Mouse (Mus musculus) stomach, embryonic 16.5 days (tissue): ENCODE results near the gene Ano4. TPM values are rescaled to one million over a fixed set of nuclear protein-coding genes. Genes with fewer than 3 reads are reported as not detected.

ENCODE experiments used
- ATAC-seq: fragments of 200-750 bp; cut with Nextera tagmentation; 2 replicates; pipeline ENCODE4 v1.8.0; 2017; ENCODE audit warnings: moderate number of reproducible peaks, moderate TSS enrichment; ENCODE audit not compliant: insufficient read depth, low FRiP score
- H3K27ac ChIP-seq: fragments of 300-500 bp; sonication (generic); 2 replicates; pipeline ENCODE4 v1.5.1; 2014; ENCODE audit warnings: low read length
- H3K27me3 ChIP-seq: fragments of 300-500 bp; sonication (generic); 2 replicates; pipeline ENCODE4 v1.6.1; 2014; ENCODE audit warnings: low read length, control low read depth, mixed read lengths; ENCODE audit not compliant: control insufficient read depth, insufficient read depth
- H3K36me3 ChIP-seq: fragments of 300-500 bp; sonication (generic); 2 replicates; pipeline ENCODE4 v1.6.1; 2014; ENCODE audit warnings: low read length; ENCODE audit not compliant: control insufficient read depth, insufficient read depth
- H3K4me1 ChIP-seq: fragments of 300-500 bp; sonication (generic); 2 replicates; pipeline ENCODE4 v1.6.1; 2014; ENCODE audit warnings: low read length, control low read depth, mixed read lengths; ENCODE audit not compliant: control insufficient read depth, insufficient read depth
- H3K4me2 ChIP-seq: fragments of 300-500 bp; sonication (generic); 2 replicates; pipeline ENCODE4 v1.6.1; 2014; ENCODE audit warnings: low read depth, low read length, mixed read lengths
- H3K4me3 ChIP-seq: fragments of 300-500 bp; sonication (generic); replicated peaks from 2 replicates; pipeline ENCODE4 v1.5.1; 2014; ENCODE audit warnings: mild to moderate bottlenecking, low read length
- H3K9ac ChIP-seq: fragments of 300-500 bp; sonication (generic); 2 replicates; pipeline ENCODE4 v1.6.1; 2014; ENCODE audit warnings: low read length
- H3K9me3 ChIP-seq: fragments of 300-500 bp; sonication (generic); replicated peaks from 2 replicates; pipeline ENCODE4 v1.6.1; 2016; ENCODE audit warnings: low read length, control low read depth; ENCODE audit not compliant: control insufficient read depth
- WGBS: fragments of 180-500 bp; shearing (Covaris S2); extraction: QIAGEN DNeasy Blood & Tissue Kit; methylation state at CpG from one replicate; pipeline ENCODE4 v1.1.7; 2014; 5-methylcytosine and 5-hydroxymethylcytosine counted together
- polyA plus RNA-seq: library from polyadenylated mRNA; unstranded; fragments of >200 nt; fragmentation: Nextera tagmentation; extraction: Ambion mirVana; gene quantifications from 2 replicates; pipeline ENCODE4 v1.2.1, GENCODE M21; 2015

Gene Ano4
- polyA plus RNA-seq, 1 experiment from 2014 or later, result 0.90 TPM

GRCm38 (mm10) chr10:89216078-89216477, 128.5 kb downstream of the Ano4 start:
- Histone ChIP-seq H3K36me3 (no peaks in the 10 kb centered on the region), H3K4me3 (no peak overlapping the region), H3K27me3 (no peaks in the 10 kb centered on the region), H3K27ac (no peak overlapping the region), H3K4me1 (no peaks in the 10 kb centered on the region), H3K4me2 (no peak overlapping the region), H3K9me3 (no peaks in the 10 kb centered on the region), H3K9ac (no peak overlapping the region)
- ATAC-seq, result no peak
- WGBS, result 84% methylated on average over 6 of the region's 6 CpGs

GRCm38 (mm10) chr10:89205858-89206257, 138.7 kb downstream of the Ano4 start:
- Histone ChIP-seq H3K4me3 (no peak overlapping the region), H3K27me3 (no peaks in the 10 kb centered on the region), H3K9ac (no peak overlapping the region), H3K4me1 (no peaks in the 10 kb centered on the region), H3K27ac (no peak overlapping the region), H3K36me3 (no peaks in the 10 kb centered on the region), H3K4me2 (no peak overlapping the region), H3K9me3 (no peaks in the 10 kb centered on the region)
- 46% methylated on average over 2 of the region's 2 CpGs for WGBS
- no peak for ATAC-seq

- H3K4me3 ChIP-seq, result no peak overlapping the region
- H3K27ac ChIP-seq, result no peak overlapping the region
- no peak overlapping the region for H3K4me2 ChIP-seq
- H3K27me3 ChIP-seq, result no peaks in the 10 kb centered on the region
- 87% methylated on average over 10 of the region's 10 CpGs for WGBS
- H3K36me3 ChIP-seq, result no peaks in the 10 kb centered on the region
- no peaks in the 10 kb centered on the region for H3K4me1 ChIP-seq
- no peak overlapping the region for H3K9ac ChIP-seq
- no peak for ATAC-seq
- H3K9me3 ChIP-seq, result no peaks in the 10 kb centered on the region
Measured at GRCm38 (mm10) chr10:89196444-89196843, 148.1 kb downstream of the Ano4 start.

GRCm38 (mm10) chr10:89195068-89195467, 149.5 kb downstream of the Ano4 start:
- Histone ChIP-seq H3K36me3 (no peaks in the 10 kb centered on the region), H3K9ac (no peak overlapping the region), H3K27me3 (no peaks in the 10 kb centered on the region), H3K4me3 (no peak overlapping the region), H3K4me2 (no peak overlapping the region), H3K9me3 (no peaks in the 10 kb centered on the region), H3K27ac (no peak overlapping the region), H3K4me1 (no peaks in the 10 kb centered on the region)
- ATAC-seq, result peak; percentile 33; the same call in 1 of the 2 replicates
- 65% methylated on average over 3 of the region's 3 CpGs for WGBS

GRCm38 (mm10) chr10:89194440-89194839, 150.1 kb downstream of the Ano4 start:
- no peak for ATAC-seq
- 73% methylated on average over 7 of the region's 7 CpGs for whole genome bisulfite sequencing
- H3K4me3 ChIP-seq, result no peak overlapping the region
- no peak overlapping the region for H3K27ac ChIP-seq
- H3K36me3 ChIP-seq, result no peaks in the 10 kb centered on the region
- H3K9me3 ChIP-seq, result no peaks in the 10 kb centered on the region
- H3K4me1 ChIP-seq, result no peaks in the 10 kb centered on the region
- H3K27me3 ChIP-seq, result no peaks in the 10 kb centered on the region
- no peak overlapping the region for H3K9ac ChIP-seq
- H3K4me2 ChIP-seq, result no peak overlapping the region

- H3K9ac ChIP-seq, result no peak overlapping the region
- no peaks in the 10 kb centered on the region for H3K9me3 ChIP-seq
- no peaks in the 10 kb centered on the region for H3K36me3 ChIP-seq
- WGBS, result 76% methylated on average over 4 of the region's 4 CpGs
- no peaks in the 10 kb centered on the region for H3K27me3 ChIP-seq
- no peak overlapping the region for H3K4me3 ChIP-seq
- H3K27ac ChIP-seq, result no peak overlapping the region
- H3K4me2 ChIP-seq, result no peak overlapping the region
- H3K4me1 ChIP-seq, result no peaks in the 10 kb centered on the region
- ATAC-seq, result no peak
Measured at GRCm38 (mm10) chr10:89177921-89178320, 166.6 kb downstream of the Ano4 start.

- H3K4me2 ChIP-seq, result no peak overlapping the region
- H3K27ac ChIP-seq, result no peak overlapping the region
- no peak overlapping the region for H3K4me3 ChIP-seq
- ATAC-seq, result no peak
- H3K9me3 ChIP-seq, result no peaks in the 10 kb centered on the region
- H3K27me3 ChIP-seq, result no peaks in the 10 kb centered on the region
- H3K36me3 ChIP-seq, result no peaks in the 10 kb centered on the region
- 87% methylated on average over 1 of the region's 1 CpGs for WGBS
- no peak overlapping the region for H3K9ac ChIP-seq
- H3K4me1 ChIP-seq, result no peaks in the 10 kb centered on the region
Measured at GRCm38 (mm10) chr10:89164533-89164932, 180.0 kb downstream of the Ano4 start.

- Histone ChIP-seq H3K27me3 (no peaks in the 10 kb centered on the region), H3K36me3 (no peaks in the 10 kb centered on the region), H3K9me3 (no peaks in the 10 kb centered on the region), H3K4me2 (no peak overlapping the region), H3K27ac (no peak overlapping the region), H3K4me3 (no peak overlapping the region), H3K9ac (no peak overlapping the region), H3K4me1 (no peaks in the 10 kb centered on the region)
- no peak for ATAC-seq
- 48% methylated on average over 2 of the region's 2 CpGs for WGBS
Measured at GRCm38 (mm10) chr10:89155502-89155901, 189.1 kb downstream of the Ano4 start.

- Histone ChIP-seq H3K9me3 (no peaks in the 10 kb centered on the region), H3K9ac (no peak overlapping the region), H3K27me3 (no peaks in the 10 kb centered on the region), H3K36me3 (no peaks in the 10 kb centered on the region), H3K4me1 (no peaks in the 10 kb centered on the region), H3K4me3 (no peak overlapping the region), H3K27ac (no peak overlapping the region), H3K4me2 (no peak overlapping the region)
- no peak for ATAC-seq
- WGBS, result 51% methylated on average over 2 of the region's 2 CpGs
Measured at GRCm38 (mm10) chr10:89154797-89155465, 189.6 kb downstream of the Ano4 start.
